Mouse (Mus musculus): ENCODE measurements around the gene Rbm47.

DNA sequence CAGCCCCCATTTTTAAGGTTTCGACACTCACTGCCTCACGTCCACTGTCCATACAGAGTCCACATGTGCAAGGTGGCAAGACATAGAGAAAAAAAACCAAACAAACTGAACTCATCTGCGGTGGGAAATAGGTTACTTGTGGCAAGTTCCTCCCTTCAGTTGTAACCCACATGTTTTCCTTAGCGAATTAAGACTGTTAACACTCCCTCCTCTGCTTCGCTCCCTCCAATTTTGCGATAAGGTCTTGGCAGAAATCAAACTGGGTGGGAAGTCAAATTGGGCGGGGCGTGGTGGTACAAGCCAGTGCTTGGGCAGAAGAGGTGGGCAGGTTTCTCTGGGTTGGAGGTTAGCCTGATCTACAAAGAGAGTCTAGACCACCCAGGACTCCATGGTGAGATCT is 101.2 kb downstream of the Rbm47 start:
- no peak for TF ChIP-seq TAL1 (IDR thresholded peaks at IDR 0.05; ENCODE audit: low read length)
- TF ChIP-seq GATA1 (IDR thresholded peaks at IDR 0.05; ENCODE audit: low read length): no peak
